Mouse (Mus musculus): ENCODE measurements at regions not wholly inside any gene's neighbourhood (a gene's known extent, or its start where the extent isn't known, plus 50 kb on each side); places are given as distances from the start of the nearest gene placed in this dataset.

DNA sequence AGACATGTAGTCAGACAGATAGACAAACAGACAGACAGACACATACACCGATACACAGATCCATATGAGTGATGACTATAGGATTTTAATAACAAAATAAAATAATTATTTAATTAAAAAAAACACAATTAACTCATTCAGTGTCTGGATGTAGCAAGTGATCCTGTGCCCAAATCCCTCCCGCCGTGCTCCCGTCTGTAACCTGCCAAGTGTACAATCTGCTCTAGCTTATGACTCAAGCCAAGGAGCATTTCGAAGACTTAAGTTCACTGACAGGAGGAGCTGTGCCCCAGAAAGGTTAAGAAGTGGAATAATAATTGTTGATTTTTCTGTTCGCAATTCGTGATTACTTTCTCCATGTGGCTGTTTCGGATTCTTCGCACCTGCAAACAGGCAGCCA is 480.8 kb downstream of the Tmem182 start:
- TF ChIP-seq MXI1 (IDR thresholded peaks at IDR 0.05; ENCODE audit: low read depth, low read length) (no peak), POLR2AphosphoS2 (IDR thresholded peaks at IDR 0.05; ENCODE audit: low read length) (no peak), CTCF (IDR thresholded peaks at IDR 0.05 in 2 of 3, conservative IDR thresholded peaks at IDR 0.05 in 1 of 3; ENCODE audit: control insufficient read depth in 1 of 3, insufficient read depth in 1 of 3, low read depth in 2 of 3, low read length in 3 of 3, poor library complexity in 1 of 3, severe bottlenecking in 1 of 3) (no peak)
